Mouse (Mus musculus) activated CD4-positive, CD25-positive, alpha-beta regulatory T cell, adult 4 months (primary cell): ENCODE measurements around the gene Cmc2. TPM values are rescaled to one million over a fixed set of nuclear protein-coding genes. Genes with fewer than 3 reads are reported as not detected.

Experiments
- polyA plus RNA-seq, 2 experiments: library from polyadenylated mRNA; unstranded; fragments of 100-300 nt; shearing (Covaris generic); gene quantifications; one replicate each; pipeline ENCODE4 v1.2.1; 2017

The Cmc2 gene
- polyA plus RNA-seq, 2 experiments from 2014 or later = 34.8 to 43.4 TPM

Other genes starting within 250 kb of the Cmc2 start
- 10 to 100 TPM; 12.0 to 14.9 TPM for gene Cdyl2, start 188.5 kb downstream of the Cmc2 start, polyA plus RNA-seq
- 1 to 10 TPM; 7.4 to 8.5 TPM for gene Cenpn, start 275 bp upstream of the Cmc2 start, polyA plus RNA-seq
- gene Atmin, start 21.9 kb upstream of the Cmc2 start, polyA plus RNA-seq = 1 to 10 TPM; 7.0 to 9.0 TPM
- gene 1700030J22Rik, start 57.5 kb upstream of the Cmc2 start, polyA plus RNA-seq = not detected
- 10 to 100 TPM; 30.8 to 37.3 TPM for gene Gcsh, start 72.1 kb upstream of the Cmc2 start, polyA plus RNA-seq
- gene Pkd1l2, start 161.0 kb upstream of the Cmc2 start, polyA plus RNA-seq = under 1 TPM; 0.31 to 0.74 TPM
- gene Bco1, start 174.4 kb upstream of the Cmc2 start, polyA plus RNA-seq = not detected
- gene Gan, start 236.7 kb upstream of the Cmc2 start, polyA plus RNA-seq = 1 to 10 TPM; 2.1 to 2.2 TPM